Mouse (Mus musculus) left cerebral cortex, adult 9 months (tissue): Measurements from ENCODE around the gene 1110051M20Rik.

Experiments used
- DNase-seq, 2 experiments: peaks; one replicate each; pipeline ENCODE4 v3.0.0; 2022; ENCODE audit warnings: low spot score in 2 of 2

The 1110051M20Rik gene

GRCm38 (mm10) chr2:91457656-91458251, 13.2 kb upstream of the 1110051M20Rik start:
- no peak for DNase-seq

DNA sequence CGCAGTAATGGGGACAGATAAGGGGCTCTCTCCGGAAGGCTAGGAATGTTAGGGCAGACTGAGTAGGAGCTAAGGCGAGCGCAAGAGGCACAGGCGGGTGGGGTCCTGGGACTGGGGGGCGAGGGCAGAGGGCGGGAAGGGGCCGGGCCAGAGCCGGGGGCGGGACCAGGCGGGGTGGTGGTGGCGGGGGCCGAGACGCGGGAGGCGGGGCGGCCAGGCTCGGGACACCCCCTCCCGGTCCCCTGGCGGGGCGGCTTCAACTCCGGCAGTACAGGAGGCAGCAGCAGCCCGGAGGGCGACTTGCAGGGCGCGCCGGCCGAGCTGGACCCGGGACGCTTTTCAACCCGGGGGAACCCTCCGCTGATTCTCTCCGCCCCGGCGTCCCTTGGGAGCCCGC, 12.8 kb upstream of the 1110051M20Rik start, which contains the start of gene Lrp4:
Gene Lrp4 (plus strand): TSS at position 253 of the 397 bp plus-strand sequence.
- DNase-seq, result no peak

DNA sequence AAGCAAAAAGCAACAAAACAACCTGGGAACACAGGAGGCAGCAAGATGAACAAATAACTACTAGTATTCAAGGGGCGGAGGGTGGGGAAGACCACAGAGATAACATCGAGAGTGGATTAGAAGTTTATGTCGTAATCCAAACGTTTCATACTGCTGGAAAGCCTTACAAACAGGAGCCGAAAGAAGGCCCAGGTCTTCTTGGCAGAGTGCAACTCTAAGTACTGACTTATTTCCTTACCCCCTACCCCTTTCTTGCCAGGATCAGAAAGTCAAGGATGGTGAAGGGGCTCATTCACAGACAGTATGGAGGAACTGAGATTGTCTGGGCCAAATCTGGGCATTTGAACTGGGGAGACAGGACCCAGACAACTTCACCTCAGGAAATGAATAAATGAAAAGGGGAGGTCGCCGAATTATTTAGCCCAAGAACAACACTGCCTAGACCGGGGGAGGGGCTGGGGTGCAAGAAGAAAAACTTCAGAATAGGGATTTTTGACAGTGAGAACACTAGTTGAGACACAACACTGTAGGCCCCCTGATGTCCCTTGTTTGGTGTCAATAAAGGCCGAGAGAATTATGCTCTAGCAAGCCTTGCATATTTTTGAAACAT, 12.1 kb upstream of the 1110051M20Rik start:
- DNase-seq, result no peak

DNA sequence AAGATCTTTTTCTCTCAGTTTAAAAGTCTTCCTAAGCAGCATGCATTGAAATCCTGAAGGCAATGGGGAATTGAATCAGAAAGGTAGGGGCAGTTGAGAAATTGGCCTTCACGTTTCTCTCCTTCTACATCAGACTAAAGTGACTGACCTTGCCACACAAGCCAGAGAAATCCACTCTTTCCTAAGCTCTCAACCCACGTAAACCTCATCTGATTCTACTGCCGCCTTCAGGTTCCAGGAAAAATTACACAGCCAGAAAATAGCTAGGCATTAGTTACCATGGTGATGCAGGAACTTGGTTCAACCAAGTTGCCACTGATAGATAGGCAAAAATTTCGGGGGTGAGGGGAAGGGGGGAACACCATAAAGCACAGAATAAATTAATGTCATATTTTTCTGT, 11.3 kb upstream of the 1110051M20Rik start:
- DNase-seq, result no peak

GRCm38 (mm10) chr2:91454434-91454833, 9.9 kb upstream of the 1110051M20Rik start:
- DNase-seq, result no peak

DNA sequence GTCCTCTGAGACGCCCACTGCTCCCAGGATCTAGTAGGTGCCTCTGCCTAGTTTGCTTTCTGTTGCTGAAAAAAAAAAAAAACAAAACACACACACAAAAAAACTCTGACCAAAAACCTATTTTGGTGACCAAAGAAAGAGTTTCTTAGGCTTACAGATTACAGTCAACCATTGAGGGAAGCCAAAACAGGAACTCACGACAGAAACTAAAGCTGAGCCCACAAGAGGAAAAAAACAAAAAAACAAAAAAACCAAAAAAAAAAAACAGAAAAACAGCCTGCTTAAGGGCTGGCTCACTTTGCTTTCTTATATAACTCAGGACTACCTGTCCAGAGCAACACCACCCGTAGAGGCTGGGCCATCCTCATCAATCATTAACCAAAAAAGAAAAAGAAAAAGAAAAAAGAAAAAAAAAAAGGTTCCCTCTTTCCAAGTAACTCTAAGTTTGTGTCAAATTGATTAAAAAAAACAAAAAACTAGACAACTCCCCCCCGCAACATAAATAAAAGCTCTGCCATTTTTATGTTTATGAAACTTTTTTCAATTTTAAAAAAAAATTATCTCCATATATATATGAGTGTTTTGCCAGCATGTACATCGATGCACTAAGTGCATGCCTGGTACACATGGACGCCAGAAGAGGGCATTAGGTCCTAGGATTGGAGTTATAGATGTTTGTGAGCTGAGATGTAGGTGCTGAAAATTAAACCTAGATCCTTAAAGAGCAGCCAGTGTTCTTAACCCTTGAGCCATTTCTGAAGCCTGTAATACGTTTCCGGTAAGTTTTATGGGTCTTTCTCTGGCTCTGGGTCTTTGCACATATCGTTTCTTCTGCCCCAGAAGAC, 8.9 kb upstream of the 1110051M20Rik start:
- no peak for DNase-seq

DNA sequence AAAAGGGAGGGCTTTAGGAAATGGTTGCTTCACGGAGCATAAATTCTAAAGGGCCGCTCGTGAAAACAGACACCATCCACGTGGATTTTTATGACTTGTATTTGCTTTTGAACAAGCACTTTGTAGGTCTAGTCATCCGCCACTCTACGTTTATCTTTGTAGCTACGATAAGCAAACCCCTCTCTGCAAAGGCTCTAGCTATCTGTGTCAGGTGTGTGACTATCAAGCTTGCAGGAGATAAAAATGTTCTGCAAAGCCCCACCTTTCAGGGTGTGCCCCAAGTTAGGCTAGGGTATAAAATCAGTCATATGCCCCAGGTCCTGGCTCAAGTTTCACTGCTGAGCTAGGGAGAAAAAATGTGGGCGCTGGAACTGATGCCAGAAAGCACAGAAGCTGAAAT, 8.2 kb upstream of the 1110051M20Rik start:
- DNase-seq, result no peak

DNA sequence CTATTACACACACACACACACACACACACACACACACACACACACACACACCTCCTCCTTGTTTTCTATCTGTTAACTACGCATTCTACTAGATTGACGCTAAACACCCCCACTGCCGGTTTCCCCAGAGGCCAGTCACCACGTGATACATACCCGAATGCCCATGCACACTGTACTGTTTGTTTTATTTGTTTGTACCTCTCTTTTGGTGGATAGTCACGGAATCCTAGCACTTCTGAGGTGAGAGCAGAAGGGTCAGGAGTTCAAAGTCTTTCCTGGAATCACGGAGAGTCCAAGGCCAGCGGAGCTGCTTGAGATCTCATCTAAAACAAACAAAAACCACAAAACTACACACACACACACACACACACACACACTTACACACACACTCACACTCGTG, 5.8 kb upstream of the 1110051M20Rik start:
- no peak for DNase-seq

DNA sequence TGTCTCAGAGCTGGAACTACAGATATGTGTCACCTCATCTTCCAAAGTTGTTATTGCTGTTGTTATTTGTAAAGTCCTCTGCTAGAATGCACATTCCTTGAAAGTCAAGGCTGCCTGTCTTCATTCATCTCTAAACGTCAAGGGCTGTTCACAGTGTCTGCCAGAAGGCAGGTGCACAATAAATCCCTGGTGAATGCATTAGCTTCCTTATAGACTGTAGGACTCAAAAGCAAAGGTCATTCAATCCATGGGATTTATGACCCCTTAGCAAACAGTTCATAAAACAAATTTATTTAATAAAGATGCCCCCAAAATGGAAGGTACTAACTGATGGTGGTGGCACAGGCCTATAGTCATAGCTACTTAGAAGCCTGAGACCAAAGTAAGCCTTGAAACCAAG, 5.2 kb upstream of the 1110051M20Rik start:
- no peak for DNase-seq

DNA sequence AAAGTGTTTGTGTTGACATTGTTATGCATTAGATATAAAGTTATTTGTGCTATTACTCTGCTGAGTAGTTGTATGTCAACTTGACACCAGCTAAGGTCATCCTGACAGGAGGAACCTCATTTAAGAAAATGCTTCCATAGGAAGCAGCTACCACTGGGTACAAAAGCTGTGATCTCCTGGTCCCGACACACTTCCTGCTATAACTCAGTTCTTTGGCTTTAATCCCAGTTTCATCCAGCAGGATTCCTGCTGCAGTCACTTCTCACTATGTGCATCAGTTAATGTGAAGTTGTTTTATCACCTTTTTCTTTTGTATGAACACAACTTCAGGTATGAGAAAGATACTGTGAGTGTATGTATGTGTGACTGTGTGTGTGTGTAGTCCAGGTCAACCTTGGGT, 2.3 kb downstream of the 1110051M20Rik start:
- no peak for DNase-seq

- DNase-seq, result no peak
Observed at GRCm38 (mm10) chr2:91441715-91442114, 2.8 kb downstream of the 1110051M20Rik start.

GRCm38 (mm10) chr2:91440686-91441085, 3.8 kb downstream of the 1110051M20Rik start:
- DNase-seq, result no peak

DNA sequence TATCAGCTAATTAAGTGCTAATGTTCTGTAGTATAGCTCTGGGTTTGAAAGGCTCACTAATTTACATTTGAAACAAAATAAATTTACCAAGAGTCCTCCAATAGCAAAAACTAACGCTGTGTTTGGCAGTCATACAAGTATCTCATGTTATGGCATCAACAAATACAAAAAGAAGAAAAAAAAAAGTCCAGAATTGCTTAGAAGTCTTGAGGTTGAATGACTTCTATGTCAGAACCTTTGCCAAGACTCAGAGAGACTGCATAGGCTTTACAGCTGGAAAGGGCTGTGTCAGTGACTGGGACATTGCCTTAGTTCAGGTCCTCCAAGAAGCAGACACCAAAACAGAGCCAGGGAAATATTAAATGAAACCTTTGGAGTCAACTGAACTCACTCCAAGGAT, 4.6 kb downstream of the 1110051M20Rik start:
- no peak for DNase-seq

DNA sequence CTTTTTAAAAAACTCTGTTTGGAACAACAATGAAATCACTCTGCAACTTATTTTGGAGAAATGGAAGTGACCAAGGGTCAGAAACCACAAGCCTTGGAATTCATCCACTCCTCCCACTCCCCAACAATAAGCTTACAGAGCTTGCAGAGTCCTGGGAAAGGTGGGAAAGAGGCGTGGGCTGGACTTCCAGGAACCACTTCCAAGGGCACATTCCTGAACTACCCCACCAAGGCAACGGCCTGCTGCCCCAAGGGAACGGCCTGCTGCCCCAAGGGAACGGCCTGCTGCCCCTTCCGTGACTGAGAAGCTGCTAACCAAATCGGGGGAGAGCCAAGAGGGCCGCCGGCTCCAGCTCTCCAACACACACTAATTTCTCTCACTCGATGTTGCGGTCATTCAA, 5.2 kb downstream of the 1110051M20Rik start:
- DNase-seq, result no peak

- no peak for DNase-seq
Observed at GRCm38 (mm10) chr2:91437116-91437815, 7.2 kb downstream of the 1110051M20Rik start.

- no peak for DNase-seq
Observed at GRCm38 (mm10) chr2:91436713-91437112, 7.8 kb downstream of the 1110051M20Rik start.

DNA sequence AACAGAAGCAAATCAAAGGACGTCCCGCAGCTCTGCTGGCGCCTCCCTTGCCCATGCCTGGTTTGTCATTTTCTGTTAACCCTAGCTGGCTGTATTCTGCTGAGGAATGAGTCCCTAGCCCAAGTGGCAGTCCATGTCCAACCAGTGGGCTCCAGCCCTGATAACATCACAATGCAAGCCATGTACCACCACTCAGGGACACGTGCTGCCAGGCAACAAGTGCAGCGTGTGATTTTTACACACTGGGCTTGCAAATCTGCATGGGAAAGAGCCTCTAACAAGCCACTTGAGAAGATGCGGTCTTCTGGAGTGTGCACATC, 13.9 kb downstream of the 1110051M20Rik start:
- no peak for DNase-seq

GRCm38 (mm10) chr2:91429915-91430599, 14.4 kb downstream of the 1110051M20Rik start:
- no peak for DNase-seq

- no peak for DNase-seq
Observed at GRCm38 (mm10) chr2:91429146-91429545, 15.4 kb downstream of the 1110051M20Rik start.

DNA sequence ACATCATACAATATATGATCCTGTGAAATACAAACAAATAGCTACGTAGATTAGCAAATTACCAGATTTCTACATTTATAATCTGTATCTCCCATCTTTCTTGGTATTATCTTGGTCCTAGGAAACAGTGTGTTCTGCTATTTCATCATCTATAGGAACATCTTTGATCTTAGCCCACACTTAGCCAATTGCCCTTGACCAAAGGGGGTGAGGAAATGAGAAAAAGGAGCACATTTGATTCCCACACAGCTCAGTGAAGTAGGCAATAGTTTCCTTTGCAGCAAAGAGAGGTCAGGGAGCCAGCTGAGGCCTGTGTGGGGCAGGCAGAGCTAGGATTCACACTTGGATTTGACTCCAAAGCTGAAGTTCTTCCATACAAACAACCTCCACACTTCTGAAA, 18.2 kb downstream of the 1110051M20Rik start:
- no peak for DNase-seq

- DNase-seq, result no peak
Observed at GRCm38 (mm10) chr2:91424061-91424720, 20.3 kb downstream of the 1110051M20Rik start.
